Mouse (Mus musculus): Measurements from ENCODE around the gene Lrrc4b. TPM values are rescaled to one million over a fixed set of nuclear protein-coding genes. Genes with fewer than 3 reads are reported as not detected.

The Lrrc4b gene
- polyA plus RNA-seq, 1 experiment from 2014 or later, result 3.2 TPM

DNA sequence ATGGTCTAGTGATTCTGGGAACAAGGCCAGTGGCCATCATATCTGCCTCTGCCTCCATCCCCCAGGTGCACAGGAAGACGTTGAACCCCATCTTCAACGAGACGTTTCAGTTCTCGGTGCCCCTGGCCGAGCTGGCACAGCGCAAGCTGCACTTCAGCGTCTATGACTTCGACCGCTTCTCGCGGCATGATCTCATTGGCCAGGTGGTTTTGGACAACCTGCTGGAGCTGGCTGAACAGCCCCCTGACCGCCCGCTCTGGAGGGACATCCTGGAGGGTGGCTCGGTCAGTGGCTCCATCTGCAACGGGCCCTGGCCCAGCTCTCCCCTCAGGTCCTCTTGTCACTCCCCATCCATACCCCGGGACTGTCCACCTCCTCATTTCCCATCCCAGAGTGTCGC lies 35.5 kb upstream of the Lrrc4b start:
- ATAC-seq (replicated peaks; ENCODE audit: insufficient number of reproducible peaks, low FRiP score, low TSS enrichment, low read depth), result no peak
- Histone ChIP-seq H3K4me2 (ENCODE audit: low read depth, low read length) (no peak overlapping the region), H3K4me1 (ENCODE audit: control insufficient read depth, insufficient read depth, low read length) (no peaks in the 10 kb centered on the region), H3K27ac (replicated peaks; ENCODE audit: low read depth, low read length) (no peak overlapping the region), H3K9me3 (replicated peaks; ENCODE audit: control insufficient read depth, low read length) (no peaks in the 10 kb centered on the region), H3K27me3 (ENCODE audit: control insufficient read depth, insufficient read depth, low read length) (no peaks in the 10 kb centered on the region; the same call in 1 of the 2 replicates), H3K36me3 (replicated peaks; ENCODE audit: control insufficient read depth, insufficient read depth, low read depth, low read length) (no peaks in the 10 kb centered on the region), H3K4me3 (ENCODE audit: low read depth, low read length) (no peak overlapping the region), H3K9ac (replicated peaks; ENCODE audit: low read length) (no peak overlapping the region)
- 90% methylated on average over 17 of the region's 17 CpGs for WGBS
- DNase-seq (ENCODE audit: low spot score), result no peak

DNA sequence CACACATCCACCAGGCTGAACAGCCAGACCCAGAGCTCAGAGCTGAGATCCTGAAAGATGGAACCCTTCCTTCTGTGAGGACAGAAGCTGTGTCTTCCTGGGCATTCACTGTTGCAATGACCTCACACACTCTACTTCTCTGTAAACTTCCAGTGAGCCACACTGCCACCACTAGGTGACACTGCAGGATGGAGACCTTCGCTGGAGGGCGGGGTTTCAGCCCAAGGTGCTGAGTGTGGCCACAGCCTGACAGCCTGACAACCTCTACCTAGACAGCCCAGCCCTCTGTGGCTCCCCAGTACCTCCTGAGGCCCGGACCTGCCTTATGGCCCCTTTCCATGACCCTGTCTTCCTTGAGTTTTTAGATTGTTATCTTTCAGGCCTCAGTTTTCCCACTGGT lies 30.2 kb upstream of the Lrrc4b start:
- 19% methylated on average over 3 of the region's 3 CpGs for WGBS

DNA sequence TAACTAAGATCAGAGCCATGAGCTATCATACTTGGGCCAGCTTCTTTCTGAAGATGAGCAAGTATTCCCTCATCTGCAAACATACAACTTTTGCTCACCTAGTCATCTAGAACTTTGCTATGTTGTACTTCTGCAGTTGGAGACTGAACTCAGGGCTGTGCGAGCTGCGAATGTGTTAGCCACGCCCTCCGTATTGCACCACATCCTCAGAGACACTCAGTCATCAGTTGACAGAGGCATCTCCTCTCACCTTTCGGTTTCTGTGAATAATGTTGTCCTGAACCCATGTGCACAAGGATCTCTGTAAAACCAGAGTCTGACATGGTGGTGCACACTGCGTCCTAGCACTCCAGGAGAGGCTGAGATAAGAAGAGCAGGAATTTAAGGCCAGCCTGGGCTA lies 27.1 kb upstream of the Lrrc4b start:
- WGBS, result 81% methylated on average over 6 of the region's 6 CpGs
- Histone ChIP-seq H3K4me3 (ENCODE audit: low read depth, low read length) (no peak overlapping the region), H3K27ac (replicated peaks; ENCODE audit: low read depth, low read length) (no peak overlapping the region), H3K27me3 (ENCODE audit: control insufficient read depth, insufficient read depth, low read length) (no peaks in the 10 kb centered on the region; the same call in 1 of the 2 replicates), H3K36me3 (replicated peaks; ENCODE audit: control insufficient read depth, insufficient read depth, low read depth, low read length) (no peaks in the 10 kb centered on the region), H3K9me3 (replicated peaks; ENCODE audit: control insufficient read depth, low read length) (no peaks in the 10 kb centered on the region), H3K4me2 (ENCODE audit: low read depth, low read length) (no peak overlapping the region), H3K9ac (replicated peaks; ENCODE audit: low read length) (no peak overlapping the region), H3K4me1 (ENCODE audit: control insufficient read depth, insufficient read depth, low read length) (no peaks in the 10 kb centered on the region)
- no peak for ATAC-seq (replicated peaks; ENCODE audit: insufficient number of reproducible peaks, low FRiP score, low TSS enrichment, low read depth)
- no peak for DNase-seq (ENCODE audit: low spot score)

More for the DNA sequence above, 30.2 kb upstream of the Lrrc4b start:
- H3K4me1 ChIP-seq (ENCODE audit: control insufficient read depth, insufficient read depth, low read length), result no peaks in the 10 kb centered on the region
- H3K9ac ChIP-seq (replicated peaks; ENCODE audit: low read length), result no peak overlapping the region
- no peaks in the 10 kb centered on the region for H3K36me3 ChIP-seq (replicated peaks; ENCODE audit: control insufficient read depth, insufficient read depth, low read depth, low read length)
- no peak overlapping the region for H3K4me2 ChIP-seq (ENCODE audit: low read depth, low read length)
- no peak overlapping the region for H3K4me3 ChIP-seq (ENCODE audit: low read depth, low read length)
- DNase-seq (ENCODE audit: low spot score) (peak; percentile 63), ATAC-seq (replicated peaks; ENCODE audit: insufficient number of reproducible peaks, low FRiP score, low TSS enrichment, low read depth) (peak; percentile 53; the same call in 1 of the 2 replicates)
- H3K27me3 ChIP-seq (ENCODE audit: control insufficient read depth, insufficient read depth, low read length), result no peaks in the 10 kb centered on the region; the same call in 1 of the 2 replicates
- no peaks in the 10 kb centered on the region for H3K9me3 ChIP-seq (replicated peaks; ENCODE audit: control insufficient read depth, low read length)
- H3K27ac ChIP-seq (replicated peaks; ENCODE audit: low read depth, low read length), result no peak overlapping the region

DNA sequence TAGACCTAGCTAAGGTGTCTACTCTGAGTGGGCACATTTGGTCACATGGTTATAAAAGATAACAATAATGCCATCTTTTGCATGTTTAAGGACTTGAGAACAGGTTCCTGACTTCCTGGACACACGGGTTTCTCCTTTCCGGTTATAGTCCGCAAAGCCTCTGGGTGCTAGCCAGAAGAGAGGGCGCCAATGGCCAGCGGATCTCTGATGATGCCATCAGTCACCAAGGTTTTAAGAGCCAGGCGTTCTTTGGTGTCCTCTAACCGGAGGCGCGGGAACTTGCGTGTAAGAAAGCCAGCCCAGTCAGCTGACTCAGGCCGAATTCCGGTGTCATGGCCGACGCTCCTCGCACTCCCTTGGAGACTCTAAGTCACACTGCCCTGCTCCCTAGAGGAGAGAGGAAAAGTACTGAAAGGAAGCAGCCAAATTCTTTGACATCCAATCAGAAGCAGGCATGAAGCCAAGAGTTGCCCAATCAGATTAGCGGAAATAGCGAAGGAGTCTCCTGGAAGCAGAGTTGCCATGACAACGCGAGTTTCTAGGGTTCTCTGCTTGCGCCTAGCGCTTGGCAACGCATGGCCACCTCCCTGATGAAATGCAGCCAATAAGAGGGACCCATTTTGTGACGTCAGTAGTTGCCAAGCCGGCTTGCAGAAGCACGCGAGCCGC lies 23.3 kb upstream of the Lrrc4b start:
- ATAC-seq (replicated peaks; ENCODE audit: insufficient number of reproducible peaks, low FRiP score, low TSS enrichment, low read depth) (peak; percentile 97), DNase-seq (ENCODE audit: low spot score) (peak; percentile 100)
- H3K36me3 ChIP-seq (replicated peaks; ENCODE audit: control insufficient read depth, insufficient read depth, low read depth, low read length), result no peaks in the 10 kb centered on the region
- no peak overlapping the region; the same call in 1 of the 2 replicates for H3K27ac ChIP-seq (replicated peaks; ENCODE audit: low read depth, low read length)
- no peaks in the 10 kb centered on the region for H3K4me1 ChIP-seq (ENCODE audit: control insufficient read depth, insufficient read depth, low read length)
- no peak overlapping the region for H3K9ac ChIP-seq (replicated peaks; ENCODE audit: low read length)
- no peaks in the 10 kb centered on the region for H3K27me3 ChIP-seq (ENCODE audit: control insufficient read depth, insufficient read depth, low read length)
- H3K4me2 ChIP-seq (ENCODE audit: low read depth, low read length), result peak overlapping the region; percentile 53
- no peaks in the 10 kb centered on the region for H3K9me3 ChIP-seq (replicated peaks; ENCODE audit: control insufficient read depth, low read length)
- WGBS, result 2% methylated on average over 27 of the region's 27 CpGs
- peak overlapping the region; percentile 29 for H3K4me3 ChIP-seq (ENCODE audit: low read depth, low read length)

DNA sequence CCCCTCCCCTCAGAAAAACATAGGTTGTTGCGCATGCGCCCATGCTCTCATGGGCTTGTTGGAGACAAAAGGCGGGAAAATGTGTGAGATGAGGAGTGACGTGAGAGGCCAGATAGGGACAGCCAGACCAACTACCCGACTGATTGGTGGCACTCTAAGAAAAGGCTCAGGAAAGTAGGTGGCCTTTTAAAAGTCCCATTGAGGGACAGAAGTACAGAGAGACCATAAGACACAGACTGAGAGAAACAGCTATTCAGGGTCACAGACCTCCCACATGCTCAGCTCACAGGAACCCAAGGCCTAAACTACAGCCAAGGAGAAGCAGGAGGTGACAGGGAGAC lies 22.8 kb upstream of the Lrrc4b start:
- H3K27me3 ChIP-seq (ENCODE audit: control insufficient read depth, insufficient read depth, low read length), result no peaks in the 10 kb centered on the region
- H3K4me2 ChIP-seq (ENCODE audit: low read depth, low read length), result no peak overlapping the region
- no peaks in the 10 kb centered on the region for H3K4me1 ChIP-seq (ENCODE audit: control insufficient read depth, insufficient read depth, low read length)
- no peaks in the 10 kb centered on the region for H3K9me3 ChIP-seq (replicated peaks; ENCODE audit: control insufficient read depth, low read length)
- H3K4me3 ChIP-seq (ENCODE audit: low read depth, low read length), result no peak overlapping the region
- no peak; the same call in 1 of the 2 replicates for ATAC-seq (replicated peaks; ENCODE audit: insufficient number of reproducible peaks, low FRiP score, low TSS enrichment, low read depth)
- no peak for DNase-seq (ENCODE audit: low spot score)
- no peaks in the 10 kb centered on the region for H3K36me3 ChIP-seq (replicated peaks; ENCODE audit: control insufficient read depth, insufficient read depth, low read depth, low read length)
- WGBS, result 2% methylated on average over 5 of the region's 5 CpGs
- no peak overlapping the region for H3K27ac ChIP-seq (replicated peaks; ENCODE audit: low read depth, low read length)
- no peak overlapping the region for H3K9ac ChIP-seq (replicated peaks; ENCODE audit: low read length)

DNA sequence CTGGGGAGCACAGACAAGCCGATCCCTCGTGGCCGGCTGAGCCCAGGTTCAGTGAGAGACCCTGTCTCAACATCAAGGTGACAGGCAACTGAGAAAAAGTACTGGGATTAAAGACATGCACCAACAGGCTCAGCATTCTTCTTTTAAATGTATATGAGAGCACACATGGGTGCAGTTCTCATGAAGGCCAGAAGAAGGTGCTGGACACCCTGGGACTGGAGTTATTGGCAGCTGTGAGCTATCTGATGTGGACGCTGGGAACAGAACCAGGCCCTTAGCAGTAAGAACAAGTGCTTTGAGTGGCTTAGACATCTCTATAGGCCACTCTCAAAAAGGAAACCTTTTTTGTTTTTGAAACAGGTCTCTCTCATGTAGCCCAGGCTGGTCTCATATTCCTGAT lies 17.7 kb upstream of the Lrrc4b start:
- no peak overlapping the region for H3K9ac ChIP-seq (replicated peaks; ENCODE audit: low read length)
- H3K4me1 ChIP-seq (ENCODE audit: control insufficient read depth, insufficient read depth, low read length), result no peaks in the 10 kb centered on the region
- no peak overlapping the region for H3K4me2 ChIP-seq (ENCODE audit: low read depth, low read length)
- no peak for ATAC-seq (replicated peaks; ENCODE audit: insufficient number of reproducible peaks, low FRiP score, low TSS enrichment, low read depth)
- H3K4me3 ChIP-seq (ENCODE audit: low read depth, low read length), result no peak overlapping the region
- DNase-seq (ENCODE audit: low spot score), result no peak
- H3K27me3 ChIP-seq (ENCODE audit: control insufficient read depth, insufficient read depth, low read length), result no peaks in the 10 kb centered on the region
- no peaks in the 10 kb centered on the region for H3K9me3 ChIP-seq (replicated peaks; ENCODE audit: control insufficient read depth, low read length)
- H3K36me3 ChIP-seq (replicated peaks; ENCODE audit: control insufficient read depth, insufficient read depth, low read depth, low read length), result no peaks in the 10 kb centered on the region
- 81% methylated on average over 4 of the region's 4 CpGs for WGBS
- H3K27ac ChIP-seq (replicated peaks; ENCODE audit: low read depth, low read length), result no peak overlapping the region

DNA sequence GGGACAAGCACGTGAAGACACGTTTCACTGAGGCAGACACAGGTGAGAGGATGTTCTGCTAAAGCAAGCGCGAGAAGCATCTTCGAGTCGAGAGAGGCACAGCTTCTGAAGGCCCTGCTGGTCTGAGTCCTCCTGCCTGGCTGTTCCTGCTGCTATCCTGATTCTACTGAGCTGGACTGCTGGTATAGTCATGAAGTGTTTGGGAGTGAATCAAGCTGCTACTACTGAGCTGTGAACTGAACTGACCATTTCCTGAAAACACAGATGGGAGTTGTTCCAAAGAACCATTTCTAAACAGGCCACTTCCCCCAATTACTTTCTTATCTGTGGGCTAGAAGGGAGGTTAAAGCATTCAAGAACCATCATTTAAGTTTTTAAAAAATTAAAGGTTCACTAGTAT lies 15.5 kb upstream of the Lrrc4b start:
- Histone ChIP-seq H3K9ac (replicated peaks; ENCODE audit: low read length) (no peak overlapping the region), H3K4me3 (ENCODE audit: low read depth, low read length) (no peak overlapping the region), H3K36me3 (replicated peaks; ENCODE audit: control insufficient read depth, insufficient read depth, low read depth, low read length) (no peaks in the 10 kb centered on the region), H3K4me2 (ENCODE audit: low read depth, low read length) (no peak overlapping the region), H3K9me3 (replicated peaks; ENCODE audit: control insufficient read depth, low read length) (no peaks in the 10 kb centered on the region), H3K27me3 (ENCODE audit: control insufficient read depth, insufficient read depth, low read length) (no peaks in the 10 kb centered on the region), H3K27ac (replicated peaks; ENCODE audit: low read depth, low read length) (no peak overlapping the region), H3K4me1 (ENCODE audit: control insufficient read depth, insufficient read depth, low read length) (no peaks in the 10 kb centered on the region)
- 77% methylated on average over 6 of the region's 6 CpGs for WGBS
- no peak for ATAC-seq (replicated peaks; ENCODE audit: insufficient number of reproducible peaks, low FRiP score, low TSS enrichment, low read depth)
- no peak for DNase-seq (ENCODE audit: low spot score)

DNA sequence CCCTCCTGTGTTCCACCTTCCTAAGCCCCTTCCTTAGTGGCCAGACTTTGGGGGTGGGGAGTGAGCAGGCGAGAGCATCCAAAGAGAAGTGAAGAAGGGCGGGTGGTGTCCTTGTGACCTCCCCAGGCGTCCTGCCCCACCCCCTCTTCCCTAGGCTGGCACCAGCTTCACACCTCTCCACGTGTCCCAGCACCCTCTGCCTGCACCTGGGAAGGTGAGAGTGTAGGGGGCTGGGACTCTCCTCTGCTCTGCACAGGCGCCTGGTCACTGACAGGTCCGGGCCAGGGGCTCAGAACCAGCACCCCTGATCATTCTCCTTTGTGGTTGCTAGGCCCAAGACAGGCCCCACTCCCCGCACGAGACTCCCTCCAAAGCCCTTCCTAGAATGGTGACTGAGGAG lies 1.2 kb upstream of the Lrrc4b start:
- Histone ChIP-seq H3K9me3 (replicated peaks; ENCODE audit: control insufficient read depth, low read length) (no peaks in the 10 kb centered on the region), H3K4me3 (ENCODE audit: low read depth, low read length) (peak overlapping the region; percentile 63; the same call in 1 of the 2 replicates), H3K36me3 (replicated peaks; ENCODE audit: control insufficient read depth, insufficient read depth, low read depth, low read length) (no peaks in the 10 kb centered on the region), H3K27ac (replicated peaks; ENCODE audit: low read depth, low read length) (no peak overlapping the region), H3K27me3 (ENCODE audit: control insufficient read depth, insufficient read depth, low read length) (peaks cover 22% of the 10 kb centered on the region), H3K9ac (replicated peaks; ENCODE audit: low read length) (no peak overlapping the region), H3K4me2 (ENCODE audit: low read depth, low read length) (no peak overlapping the region; the same call in 1 of the 2 replicates), H3K4me1 (ENCODE audit: control insufficient read depth, insufficient read depth, low read length) (peaks cover 8% of the 10 kb centered on the region)
- ATAC-seq (replicated peaks; ENCODE audit: insufficient number of reproducible peaks, low FRiP score, low TSS enrichment, low read depth), result no peak
- 8% methylated on average over 8 of the region's 8 CpGs for WGBS
- no peak for DNase-seq (ENCODE audit: low spot score)
